Mouse (Mus musculus): ENCODE measurements around the gene Fgf9. TPM values are rescaled to one million over a fixed set of nuclear protein-coding genes. Genes with fewer than 3 reads are reported as not detected.

Gene Fgf9
- total and polyA plus RNA-seq, 3 experiments: 0.01 TPM; not detected in 2

- DNase-seq (ENCODE audit: low read depth, low spot score): no peak
- H3K9ac ChIP-seq (ENCODE audit: control insufficient read depth, low read depth, low read length, poor library complexity, severe bottlenecking): no peak overlapping the region
- no peak overlapping the region for H3K4me3 ChIP-seq (ENCODE audit: control insufficient read depth in 1 of 2, insufficient read depth in 1 of 2, low read depth in 2 of 2, low read length in 2 of 2)
- no peaks in the 10 kb centered on the region for H3K4me1 ChIP-seq (ENCODE audit: control insufficient read depth in 1 of 2, insufficient read depth in 2 of 2, low read length in 2 of 2)
- no peaks in the 10 kb centered on the region for H3K27me3 ChIP-seq (ENCODE audit: control insufficient read depth in 1 of 2, insufficient read depth in 2 of 2, low read length in 2 of 2)
- TF ChIP-seq CHD1 (IDR thresholded peaks at IDR 0.05; ENCODE audit: low read depth, low read length): no peak
- no peak for TF ChIP-seq TCF12 (IDR thresholded peaks at IDR 0.05; ENCODE audit: low read depth, low read length)
- TF ChIP-seq MYB (IDR thresholded peaks at IDR 0.05; ENCODE audit: low read depth, low read length): no peak
- no peak for TF ChIP-seq MXI1 (IDR thresholded peaks at IDR 0.05; ENCODE audit: low read depth, low read length)
- no peak for TF ChIP-seq POLR2AphosphoS2 (IDR thresholded peaks at IDR 0.05; ENCODE audit: low read length)
- TF ChIP-seq MAX (IDR thresholded peaks at IDR 0.05; ENCODE audit: low read length): no peak
- TF ChIP-seq POLR2AphosphoS5 (IDR thresholded peaks at IDR 0.05; ENCODE audit: borderline replicate concordance, low read depth, low read length): no peak
- no peak for TF ChIP-seq ZMIZ1 (IDR thresholded peaks at IDR 0.05; ENCODE audit: low read depth, low read length)
- TF ChIP-seq E2F4 (IDR thresholded peaks at IDR 0.05; ENCODE audit: borderline replicate concordance, low read depth, low read length): no peak
- TF ChIP-seq ZNF384 (IDR thresholded peaks at IDR 0.05; ENCODE audit: low read depth, low read length): no peak
- no peak for TF ChIP-seq MAFK (IDR thresholded peaks at IDR 0.05; ENCODE audit: borderline replicate concordance, low read depth, low read length)
- H3K79me2 ChIP-seq (ENCODE audit: control insufficient read depth, insufficient read depth, low read length, poor library complexity): no peaks in the 10 kb centered on the region
- H3K27ac ChIP-seq (ENCODE audit: control insufficient read depth, low read depth, low read length): no peak overlapping the region
- no peaks in the 10 kb centered on the region for H3K9me3 ChIP-seq (replicated peaks; ENCODE audit: insufficient read depth, low read length)
- H3K36me3 ChIP-seq (ENCODE audit: control insufficient read depth in 1 of 2, insufficient read depth in 2 of 2, low read length in 2 of 2): no peaks in the 10 kb centered on the region
Measured at GRCm38 (mm10) chr14:58099599-58099998, 29.3 kb downstream of the Fgf9 start.

- H3K36me3 ChIP-seq (ENCODE audit: control insufficient read depth in 1 of 2, insufficient read depth in 2 of 2, low read length in 2 of 2): no peaks in the 10 kb centered on the region
- H3K4me3 ChIP-seq (ENCODE audit: control insufficient read depth in 1 of 2, insufficient read depth in 1 of 2, low read depth in 2 of 2, low read length in 2 of 2): no peak overlapping the region
- TF ChIP-seq CHD2 (IDR thresholded peaks at IDR 0.05; ENCODE audit: low read length) (no peak), RCOR1 (IDR thresholded peaks at IDR 0.05; ENCODE audit: low read depth, low read length) (no peak), TCF12 (IDR thresholded peaks at IDR 0.05; ENCODE audit: low read depth, low read length) (no peak)
- H3K4me1 ChIP-seq (ENCODE audit: control insufficient read depth in 1 of 2, insufficient read depth in 2 of 2, low read length in 2 of 2): no peaks in the 10 kb centered on the region
- no peak for DNase-seq (ENCODE audit: low read depth, low spot score)
- H3K27me3 ChIP-seq (ENCODE audit: control insufficient read depth in 1 of 2, insufficient read depth in 2 of 2, low read length in 2 of 2): no peaks in the 10 kb centered on the region
- no peaks in the 10 kb centered on the region for H3K9me3 ChIP-seq (replicated peaks; ENCODE audit: insufficient read depth, low read length)
- no peak overlapping the region for H3K27ac ChIP-seq (ENCODE audit: control insufficient read depth, low read depth, low read length)
- H3K79me2 ChIP-seq (ENCODE audit: control insufficient read depth, insufficient read depth, low read length, poor library complexity): no peaks in the 10 kb centered on the region
- no peak overlapping the region for H3K9ac ChIP-seq (ENCODE audit: control insufficient read depth, low read depth, low read length, poor library complexity, severe bottlenecking)
Measured at GRCm38 (mm10) chr14:58101298-58101697, 31.0 kb downstream of the Fgf9 start.

- H3K4me1 ChIP-seq (ENCODE audit: control insufficient read depth in 1 of 2, insufficient read depth in 2 of 2, low read length in 2 of 2): no peaks in the 10 kb centered on the region
- no peaks in the 10 kb centered on the region for H3K79me2 ChIP-seq (ENCODE audit: control insufficient read depth, insufficient read depth, low read length, poor library complexity)
- no peak overlapping the region for H3K27ac ChIP-seq (ENCODE audit: control insufficient read depth, low read depth, low read length)
- no peak overlapping the region for H3K9ac ChIP-seq (ENCODE audit: control insufficient read depth, low read depth, low read length, poor library complexity, severe bottlenecking)
- no peaks in the 10 kb centered on the region for H3K27me3 ChIP-seq (ENCODE audit: control insufficient read depth in 1 of 2, insufficient read depth in 2 of 2, low read length in 2 of 2)
- no peak for DNase-seq (ENCODE audit: low read depth, low spot score)
- TF ChIP-seq POLR2AphosphoS2 (IDR thresholded peaks at IDR 0.05; ENCODE audit: low read length): no peak
- TF ChIP-seq MYB (IDR thresholded peaks at IDR 0.05; ENCODE audit: low read depth, low read length): no peak
- no peak for TF ChIP-seq TAL1 (IDR thresholded peaks at IDR 0.05; ENCODE audit: low read length)
- no peak for TF ChIP-seq POLR2AphosphoS5 (IDR thresholded peaks at IDR 0.05; ENCODE audit: borderline replicate concordance, low read depth, low read length)
- TF ChIP-seq ELF1 (IDR thresholded peaks at IDR 0.05; ENCODE audit: low read depth, low read length): no peak
- no peak for TF ChIP-seq ZNF384 (IDR thresholded peaks at IDR 0.05; ENCODE audit: low read depth, low read length)
- no peak for TF ChIP-seq UBTF (IDR thresholded peaks at IDR 0.05; ENCODE audit: borderline replicate concordance, insufficient read depth, low read depth, low read length)
- no peak for TF ChIP-seq ZKSCAN1 (IDR thresholded peaks at IDR 0.05; ENCODE audit: low read depth, low read length)
- no peaks in the 10 kb centered on the region for H3K9me3 ChIP-seq (replicated peaks; ENCODE audit: insufficient read depth, low read length)
- H3K4me3 ChIP-seq (ENCODE audit: control insufficient read depth in 1 of 2, insufficient read depth in 1 of 2, low read depth in 2 of 2, low read length in 2 of 2): no peak overlapping the region
- no peaks in the 10 kb centered on the region for H3K36me3 ChIP-seq (ENCODE audit: control insufficient read depth in 1 of 2, insufficient read depth in 2 of 2, low read length in 2 of 2)
Measured at GRCm38 (mm10) chr14:58104266-58104665, 33.9 kb downstream of the Fgf9 start.

Data from MEL (cell line).